16 mouse cellular contexts compared by ENCODE assay signal in genomic region chr13:97484808-97485545, GRCm38 (mm10).
DNase-seq lines count a peak whose midpoint lies in the region; ATAC-seq and TF ChIP-seq lines count a peak whose summit lies in the region.
"Had no signal": no experiment of that assay in that cellular context is flagged by ENCODE, and none has a peak within 500 bp of the region (broad histone marks: within the 10 kb centered on the region; RNA-seq: fewer than 3 reads in every experiment).

No protein-coding gene starts in this region.

- peak overlapping the region; percentile 67 for H3K27ac ChIP-seq in forebrain, embryonic 10.5 days
- no peak overlapping the region for H3K27ac ChIP-seq in forebrain, embryonic 14.5 days (ENCODE audit: low read depth, low read length)
- H3K27ac ChIP-seq in CH12.LX (ENCODE audit: insufficient read depth, low read depth) = no peak overlapping the region
- peak overlapping the region; percentile 52; the same call in 1 of the 2 replicates for H3K27ac ChIP-seq in cortical plate, adult 2 months (ENCODE audit: insufficient read depth, low read length)
- H3K27ac ChIP-seq: hindbrain, postnatal 0 days; limb, embryonic 12.5 days; neural tube, embryonic 13.5 days had no signal

- H3K79me2 ChIP-seq in CH12.LX (replicated peaks; ENCODE audit: control insufficient read depth, extremely low read depth, insufficient read depth, poor library complexity, severe bottlenecking) = no peaks in the 10 kb centered on the region

- no peak for ATAC-seq in forebrain, embryonic 14.5 days
- ATAC-seq in cerebellum, adult (ENCODE audit: insufficient number of reproducible peaks, low FRiP score, low TSS enrichment) = no peak
- ATAC-seq: hindbrain, postnatal 0 days had no signal

- no peaks in the 10 kb centered on the region for H3K9me3 ChIP-seq in forebrain, embryonic 10.5 days
- H3K9me3 ChIP-seq in forebrain, embryonic 14.5 days (replicated peaks; ENCODE audit: control insufficient read depth, low read length) = no peaks in the 10 kb centered on the region
- peaks cover 30% of the 10 kb centered on the region for H3K9me3 ChIP-seq in CH12.LX (replicated peaks; ENCODE audit: low read length)
- H3K9me3 ChIP-seq: limb, embryonic 12.5 days had no signal

- 88% methylated on average over 20 of the region's 20 CpGs for WGBS in forebrain, embryonic 10.5 days
- WGBS in forebrain, embryonic 14.5 days = 89% methylated on average over 20 of the region's 20 CpGs

- no peak for TF ChIP-seq RAD21 in CH12.LX (IDR thresholded peaks at IDR 0.05; ENCODE audit: low read depth, low read length)

- H3K4me1 ChIP-seq in forebrain, embryonic 10.5 days = peaks cover 53% of the 10 kb centered on the region
- peaks cover 11% of the 10 kb centered on the region for H3K4me1 ChIP-seq in forebrain, embryonic 14.5 days (ENCODE audit: control insufficient read depth, insufficient read depth, low read length)
- peaks cover 0 to 13% of the 10 kb centered on the region in 2 experiments; a peak in 2 of 4 replicates for H3K4me1 ChIP-seq in CH12.LX (ENCODE audit: control insufficient read depth in 1 of 2, insufficient read depth in 2 of 2)
- H3K4me1 ChIP-seq in cortical plate, adult 2 months (ENCODE audit: control insufficient read depth, insufficient read depth, low read length) = peaks cover 3% of the 10 kb centered on the region; the same call in 1 of the 2 replicates

- no peak for DNase-seq in forebrain, embryonic 10.5 days (ENCODE audit: extremely low spot score, low spot score)
- DNase-seq in forebrain, embryonic 14.5 days (ENCODE audit: low spot score) = no peak
- peak; percentile 27 for DNase-seq in left cerebral cortex, postnatal 4 days
- DNase-seq in left cerebral cortex, adult 11 months (ENCODE audit: low spot score) = no peak
- no peak for DNase-seq in CH12.LX (ENCODE audit: extremely low read depth)
- no peak for DNase-seq in spleen, postnatal 10 days (ENCODE audit: low spot score in 2 of 2)
- DNase-seq: cerebellum, postnatal 25 days; heart, adult 18-20 months; kidney, adult 2 months; kidney, postnatal 36 days; retina, postnatal 1 day had no signal

- peak; percentile 32; the same call in 1 of the 2 replicates for TF ChIP-seq POLR2A in CH12.LX (IDR thresholded peaks at IDR 0.05; ENCODE audit: low read depth, low read length)
- TF ChIP-seq POLR2A in cortical plate, adult 2 months (IDR thresholded peaks at IDR 0.05; ENCODE audit: extremely low read depth, insufficient read depth, low read length) = no peak

- 0 out of 2 replicates have a peak, but pooled peaks cover 5% of the 10 kb centered on the region for H3K27me3 ChIP-seq in forebrain, embryonic 10.5 days (ENCODE audit: poor library complexity, severe bottlenecking)
- H3K27me3 ChIP-seq in forebrain, embryonic 14.5 days (replicated peaks; ENCODE audit: control insufficient read depth, insufficient read depth, low read length) = no peaks in the 10 kb centered on the region
- H3K27me3 ChIP-seq in CH12.LX (replicated peaks) = no peaks in the 10 kb centered on the region
- H3K27me3 ChIP-seq: neural tube, embryonic 13.5 days had no signal

- no peak for TF ChIP-seq EP300 in CH12.LX (IDR thresholded peaks at IDR 0.05; ENCODE audit: low read length)

- no peak overlapping the region for H3K4me2 ChIP-seq in forebrain, embryonic 14.5 days (ENCODE audit: low read length)
- H3K4me2 ChIP-seq in CH12.LX (ENCODE audit: insufficient read depth, low read depth, poor library complexity, severe bottlenecking) = no peak overlapping the region
- H3K4me2 ChIP-seq: limb, embryonic 12.5 days; neural tube, embryonic 13.5 days had no signal

- intact Hi-C loops in left cerebral cortex, postnatal 4 days (cut with DNase I) = no loop called here

- no peak overlapping the region for H3K9ac ChIP-seq in forebrain, embryonic 14.5 days (ENCODE audit: low read length)
- H3K9ac ChIP-seq in CH12.LX (ENCODE audit: insufficient read depth, low read depth) = no peak overlapping the region
- H3K9ac ChIP-seq: limb, embryonic 12.5 days; neural tube, embryonic 13.5 days had no signal

- no peak for TF ChIP-seq CTCF in CH12.LX (conservative IDR thresholded peaks at IDR 0.05 in 1 of 2, IDR thresholded peaks at IDR 0.05 in 1 of 2; ENCODE audit: low read depth in 2 of 2, low read length in 2 of 2)
- no peak for TF ChIP-seq CTCF in cortical plate, adult 2 months (IDR thresholded peaks at IDR 0.05; ENCODE audit: extremely low read depth, insufficient read depth, low read length)

- dilution Hi-C loops in CH12.LX (cut with MboI; ENCODE audit: extremely low pct_ligation_motif_present, extremely low pct_unique_long_range_greater_than_20kb, low sequenced_read_pairs) = no loop called here

- H3K4me3 ChIP-seq in forebrain, embryonic 10.5 days = no peak overlapping the region
- H3K4me3 ChIP-seq in forebrain, embryonic 14.5 days (ENCODE audit: low read depth, low read length) = no peak overlapping the region
- H3K4me3 ChIP-seq in CH12.LX (replicated peaks in 1 of 3; ENCODE audit: low read depth in 2 of 3, low read length in 2 of 3, poor library complexity in 1 of 3) = peak overlapping the region in 2 of 3 experiments; percentile 25 to 54
- no peak overlapping the region for H3K4me3 ChIP-seq in cortical plate, adult 2 months (ENCODE audit: insufficient read depth, low read length)
- H3K4me3 ChIP-seq: limb, embryonic 12.5 days; neural tube, embryonic 13.5 days had no signal

- no peaks in the 10 kb centered on the region for H3K36me3 ChIP-seq in forebrain, embryonic 10.5 days (replicated peaks)
- H3K36me3 ChIP-seq in forebrain, embryonic 14.5 days (ENCODE audit: control insufficient read depth, insufficient read depth, low read length) = no peaks in the 10 kb centered on the region
- peaks cover 0 to 14% of the 10 kb centered on the region in 2 experiments for H3K36me3 ChIP-seq in CH12.LX (replicated peaks in 1 of 2; ENCODE audit: control insufficient read depth in 1 of 2, insufficient read depth in 1 of 2, low read length in 1 of 2)
- H3K36me3 ChIP-seq: limb, embryonic 12.5 days; neural tube, embryonic 13.5 days had no signal

- in situ Hi-C loops in CH12.LX (cut with MboI; ENCODE audit: low pct_ligation_motif_present, low pct_unique_long_range_greater_than_20kb, low sequenced_read_pairs) = no loop called here

TF ChIP-seq in CH12.LX, 34 proteins besides CTCF, POLR2A, EP300 and RAD21:
- TF ChIP-seq MAX (IDR thresholded peaks at IDR 0.05; ENCODE audit: low read length) (no peak), MEF2A (IDR thresholded peaks at IDR 0.05; ENCODE audit: borderline replicate concordance, low read depth, low read length) (no peak), ZNF384 (IDR thresholded peaks at IDR 0.05; ENCODE audit: low read depth, low read length) (no peak), USF2 (conservative IDR thresholded peaks at IDR 0.05; ENCODE audit: low read depth, low read length) (no peak), JUN (IDR thresholded peaks at IDR 0.05; ENCODE audit: insufficient read depth, low read depth, low read length) (no peak), SIN3A (IDR thresholded peaks at IDR 0.05; ENCODE audit: low read length) (no peak), ZKSCAN1 (IDR thresholded peaks at IDR 0.05; ENCODE audit: borderline replicate concordance, low read depth, low read length) (no peak), CHD2 (IDR thresholded peaks at IDR 0.05; ENCODE audit: low read length) (no peak), SMC3 (IDR thresholded peaks at IDR 0.05; ENCODE audit: low read depth, low read length) (no peak), BHLHE40 (IDR thresholded peaks at IDR 0.05; ENCODE audit: low read depth, low read length) (no peak), MAZ (IDR thresholded peaks at IDR 0.05; ENCODE audit: low read depth, low read length) (no peak), E2F4 (IDR thresholded peaks at IDR 0.05; ENCODE audit: insufficient replicate concordance, low read depth, low read length) (no peak), ZMIZ1 (IDR thresholded peaks at IDR 0.05; ENCODE audit: low read depth, low read length) (no peak), CHD1 (IDR thresholded peaks at IDR 0.05; ENCODE audit: low read depth, low read length) (no peak), NELFE (IDR thresholded peaks at IDR 0.05; ENCODE audit: low read depth, low read length) (no peak), MYC (IDR thresholded peaks at IDR 0.05; ENCODE audit: low read depth, low read length) (no peak), ELF1 (IDR thresholded peaks at IDR 0.05; ENCODE audit: low read depth, low read length) (no peak), ZC3H11A (IDR thresholded peaks at IDR 0.05; ENCODE audit: low read depth, low read length) (no peak), RCOR1 (conservative IDR thresholded peaks at IDR 0.05; ENCODE audit: low read depth, low read length) (no peak), TBP (conservative IDR thresholded peaks at IDR 0.05; ENCODE audit: low read depth, low read length) (no peak)

Comparison
In these comparisons a context has a peak if more than half of its experiments do, and no peak if none do; other contexts are left out.
1. H3K27ac ChIP-seq: peak in forebrain, embryonic 10.5 days (single experiment) and cortical plate, adult 2 months (single experiment); none in forebrain, embryonic 14.5 days (single experiment) and CH12.LX (single experiment).
2. H3K4me3 ChIP-seq: peak in CH12.LX (2 of 3); none in forebrain, embryonic 10.5 days (single experiment), forebrain, embryonic 14.5 days (single experiment) and cortical plate, adult 2 months (single experiment).